Mouse (Mus musculus): ENCODE results near the gene Hc.

Hc gene

GRCm38 (mm10) chr2:35061338-35061737 is at the start of gene Hc:
Hc (minus strand) TSS chr2:35061438.
- TF ChIP-seq GATA4 (IDR thresholded peaks at IDR 0.05; ENCODE audit: insufficient replicate concordance, low read length), result no peak

- no peak for TF ChIP-seq GATA4 (IDR thresholded peaks at IDR 0.05; ENCODE audit: insufficient replicate concordance, low read length)
Observed at GRCm38 (mm10) chr2:35110521-35110920, 49.3 kb upstream of the Hc start.

GRCm38 (mm10) chr2:35109924-35110304 is 48.7 kb upstream of the Hc start:
- no peak for TF ChIP-seq GATA4 (IDR thresholded peaks at IDR 0.05; ENCODE audit: insufficient replicate concordance, low read length)

- no peak; the same call in 1 of the 2 replicates for TF ChIP-seq GATA4 (IDR thresholded peaks at IDR 0.05; ENCODE audit: insufficient replicate concordance, low read length)
Observed at GRCm38 (mm10) chr2:35109141-35109923, 48.1 kb upstream of the Hc start, which contains the start of gene Cntrl. Cntrl (plus strand) TSS chr2:35109492.

GRCm38 (mm10) chr2:35108712-35109111 is 47.5 kb upstream of the Hc start:
- TF ChIP-seq GATA4 (IDR thresholded peaks at IDR 0.05; ENCODE audit: insufficient replicate concordance, low read length), result no peak

GRCm38 (mm10) chr2:35107984-35108635 is 46.9 kb upstream of the Hc start:
- no peak for TF ChIP-seq GATA4 (IDR thresholded peaks at IDR 0.05; ENCODE audit: insufficient replicate concordance, low read length)

GRCm38 (mm10) chr2:35104843-35105242 is 43.6 kb upstream of the Hc start:
- peak; percentile 74 for TF ChIP-seq GATA4 (IDR thresholded peaks at IDR 0.05; ENCODE audit: insufficient replicate concordance, low read length)

- TF ChIP-seq GATA4 (IDR thresholded peaks at IDR 0.05; ENCODE audit: insufficient replicate concordance, low read length), result no peak
Observed at GRCm38 (mm10) chr2:35103558-35103957, 42.3 kb upstream of the Hc start.

- TF ChIP-seq GATA4 (IDR thresholded peaks at IDR 0.05; ENCODE audit: insufficient replicate concordance, low read length), result no peak
Observed at GRCm38 (mm10) chr2:35102777-35103176, 41.5 kb upstream of the Hc start.

- TF ChIP-seq GATA4 (IDR thresholded peaks at IDR 0.05; ENCODE audit: insufficient replicate concordance, low read length), result no peak
Observed at GRCm38 (mm10) chr2:35101443-35101842, 40.2 kb upstream of the Hc start, which contains the start of gene AI182371. AI182371 (minus strand) TSS chr2:35101543.

- no peak for TF ChIP-seq GATA4 (IDR thresholded peaks at IDR 0.05; ENCODE audit: insufficient replicate concordance, low read length)
Observed at GRCm38 (mm10) chr2:35100529-35100928, 39.3 kb upstream of the Hc start.

GRCm38 (mm10) chr2:35087418-35087817 is 26.2 kb upstream of the Hc start:
- no peak for TF ChIP-seq GATA4 (IDR thresholded peaks at IDR 0.05; ENCODE audit: insufficient replicate concordance, low read length)

GRCm38 (mm10) chr2:35079166-35079565 is 17.9 kb upstream of the Hc start:
- no peak for TF ChIP-seq GATA4 (IDR thresholded peaks at IDR 0.05; ENCODE audit: insufficient replicate concordance, low read length)

GRCm38 (mm10) chr2:35074328-35074727 is 13.1 kb upstream of the Hc start:
- TF ChIP-seq GATA4 (IDR thresholded peaks at IDR 0.05; ENCODE audit: insufficient replicate concordance, low read length), result no peak

- TF ChIP-seq GATA4 (IDR thresholded peaks at IDR 0.05; ENCODE audit: insufficient replicate concordance, low read length), result no peak
Observed at GRCm38 (mm10) chr2:35072547-35072946, 11.3 kb upstream of the Hc start.

GRCm38 (mm10) chr2:35070275-35070674 is 9.0 kb upstream of the Hc start:
- no peak for TF ChIP-seq GATA4 (IDR thresholded peaks at IDR 0.05; ENCODE audit: insufficient replicate concordance, low read length)

Data from liver, adult (tissue).